Mouse (Mus musculus) kidney, adult 11 months (tissue): ENCODE measurements around the gene Krt81.

Experiments used
- DNase-seq: peaks from one replicate; pipeline ENCODE4 v3.0.0; 2022

The Krt81 gene

GRCm38 (mm10) chr15:101463651-101464050 is at the start of gene Krt81:
Gene Krt81, minus strand, starts transcription at chr15:101463751.
- DNase-seq: no peak

GRCm38 (mm10) chr15:101508247-101508646 is 44.7 kb upstream of the Krt81 start:
- DNase-seq: no peak

GRCm38 (mm10) chr15:101506896-101507758 is 43.6 kb upstream of the Krt81 start:
- peak; percentile 52 for DNase-seq

- DNase-seq: peak; percentile 45
Measured at GRCm38 (mm10) chr15:101497181-101497580, 33.6 kb upstream of the Krt81 start.

- DNase-seq: no peak
Measured at GRCm38 (mm10) chr15:101495266-101495665, 31.7 kb upstream of the Krt81 start.

- no peak for DNase-seq
Measured at GRCm38 (mm10) chr15:101494203-101494602, 30.7 kb upstream of the Krt81 start.

GRCm38 (mm10) chr15:101493713-101494112 is 30.2 kb upstream of the Krt81 start:
- no peak for DNase-seq

- no peak for DNase-seq
Measured at GRCm38 (mm10) chr15:101492718-101493117, 29.2 kb upstream of the Krt81 start.

- no peak for DNase-seq
Measured at GRCm38 (mm10) chr15:101491431-101491830, 27.9 kb upstream of the Krt81 start, which contains the start of gene Krt83. Gene Krt83, minus strand, starts transcription at chr15:101491512.

GRCm38 (mm10) chr15:101485911-101486635 is 22.5 kb upstream of the Krt81 start:
- no peak for DNase-seq

- DNase-seq: no peak
Measured at GRCm38 (mm10) chr15:101484939-101485338, 21.4 kb upstream of the Krt81 start.

- no peak for DNase-seq
Measured at GRCm38 (mm10) chr15:101483646-101484045, 20.1 kb upstream of the Krt81 start.

- DNase-seq: no peak
Measured at GRCm38 (mm10) chr15:101482056-101482455, 18.5 kb upstream of the Krt81 start.

- DNase-seq: no peak
Measured at GRCm38 (mm10) chr15:101479666-101480060, 16.1 kb upstream of the Krt81 start.

- peak; percentile 19 for DNase-seq
Measured at GRCm38 (mm10) chr15:101479007-101479665, 15.6 kb upstream of the Krt81 start.

- DNase-seq: no peak
Measured at GRCm38 (mm10) chr15:101472952-101473528, 9.5 kb upstream of the Krt81 start, which contains the start of gene Krt86. Gene Krt86, plus strand, starts transcription at chr15:101473478.

GRCm38 (mm10) chr15:101469093-101469492 is 5.5 kb upstream of the Krt81 start:
- DNase-seq: no peak

GRCm38 (mm10) chr15:101459283-101459682 is 4.3 kb downstream of the Krt81 start:
- DNase-seq: no peak

GRCm38 (mm10) chr15:101458361-101458930 is 5.1 kb downstream of the Krt81 start:
- DNase-seq: peak; percentile 19

- DNase-seq: no peak
Measured at GRCm38 (mm10) chr15:101455891-101456290, 7.7 kb downstream of the Krt81 start.

- DNase-seq: peak; percentile 30
Measured at GRCm38 (mm10) chr15:101455292-101455691, 8.3 kb downstream of the Krt81 start.

GRCm38 (mm10) chr15:101454774-101455173 is 8.8 kb downstream of the Krt81 start:
- DNase-seq: no peak
